Mouse (Mus musculus) liver, embryonic 12.5 days (tissue): Measurements from ENCODE around the gene Ift81. TPM values are rescaled to one million over a fixed set of nuclear protein-coding genes. Genes with fewer than 3 reads are reported as not detected.
"Not testable (repeated sequence)": the region's sequence is repeated elsewhere in the genome, so short reads cannot be mapped to it uniquely, and the experiment has no call there.

ENCODE experiments used
- ATAC-seq: fragments of 200-750 bp; cut with Nextera tagmentation; 2 replicates; pipeline ENCODE4 v1.8.0; 2017; ENCODE audit warnings: moderate number of reproducible peaks, mild to moderate bottlenecking, moderate library complexity
- H3K27ac ChIP-seq: fragments of 300-500 bp; sonication (generic); 2 replicates; pipeline ENCODE4 v1.5.1; 2016; ENCODE audit warnings: mild to moderate bottlenecking
- H3K27me3 ChIP-seq: fragments of 300-500 bp; sonication (generic); replicated peaks from 2 replicates; pipeline ENCODE4 v1.6.1; 2016; ENCODE audit warnings: mild to moderate bottlenecking, moderate library complexity
- H3K36me3 ChIP-seq: fragments of 300-500 bp; sonication (generic); 2 replicates; pipeline ENCODE4 v1.6.1; 2016; ENCODE audit warnings: mild to moderate bottlenecking, moderate library complexity
- H3K4me1 ChIP-seq: fragments of 300-500 bp; sonication (generic); 2 replicates; pipeline ENCODE4 v1.6.1; 2016
- H3K4me2 ChIP-seq: fragments of 300-500 bp; sonication (generic); 2 replicates; pipeline ENCODE4 v1.6.1; 2016; ENCODE audit warnings: mild to moderate bottlenecking, moderate library complexity
- H3K4me3 ChIP-seq: fragments of 300-500 bp; sonication (generic); 2 replicates; pipeline ENCODE4 v1.5.1; 2016; ENCODE audit warnings: mild to moderate bottlenecking, moderate library complexity
- H3K9ac ChIP-seq: fragments of 300-500 bp; sonication (generic); 2 replicates; pipeline ENCODE4 v1.6.1; 2016; ENCODE audit warnings: mild to moderate bottlenecking, moderate library complexity
- H3K9me3 ChIP-seq: fragments of 300-500 bp; sonication (generic); replicated peaks from 2 replicates; pipeline ENCODE4 v1.6.1; 2016; ENCODE audit warnings: mild to moderate bottlenecking, moderate library complexity
- WGBS: fragments of 180-500 bp; shearing (Covaris S2); methylation state at CpG from one replicate; pipeline ENCODE4 v1.1.7; 2016; ENCODE audit not compliant: insufficient replicate concordance; 5-methylcytosine and 5-hydroxymethylcytosine counted together
- polyA plus RNA-seq: library from polyadenylated mRNA; unstranded; fragments of >200 nt; fragmentation: Nextera tagmentation; extraction: Ambion mirVana; gene quantifications from 2 replicates; pipeline ENCODE4 v1.2.1, GENCODE M21; 2016

Gene Ift81
- 4.6 and 7.0 TPM in 2 replicates for polyA plus RNA-seq

DNA sequence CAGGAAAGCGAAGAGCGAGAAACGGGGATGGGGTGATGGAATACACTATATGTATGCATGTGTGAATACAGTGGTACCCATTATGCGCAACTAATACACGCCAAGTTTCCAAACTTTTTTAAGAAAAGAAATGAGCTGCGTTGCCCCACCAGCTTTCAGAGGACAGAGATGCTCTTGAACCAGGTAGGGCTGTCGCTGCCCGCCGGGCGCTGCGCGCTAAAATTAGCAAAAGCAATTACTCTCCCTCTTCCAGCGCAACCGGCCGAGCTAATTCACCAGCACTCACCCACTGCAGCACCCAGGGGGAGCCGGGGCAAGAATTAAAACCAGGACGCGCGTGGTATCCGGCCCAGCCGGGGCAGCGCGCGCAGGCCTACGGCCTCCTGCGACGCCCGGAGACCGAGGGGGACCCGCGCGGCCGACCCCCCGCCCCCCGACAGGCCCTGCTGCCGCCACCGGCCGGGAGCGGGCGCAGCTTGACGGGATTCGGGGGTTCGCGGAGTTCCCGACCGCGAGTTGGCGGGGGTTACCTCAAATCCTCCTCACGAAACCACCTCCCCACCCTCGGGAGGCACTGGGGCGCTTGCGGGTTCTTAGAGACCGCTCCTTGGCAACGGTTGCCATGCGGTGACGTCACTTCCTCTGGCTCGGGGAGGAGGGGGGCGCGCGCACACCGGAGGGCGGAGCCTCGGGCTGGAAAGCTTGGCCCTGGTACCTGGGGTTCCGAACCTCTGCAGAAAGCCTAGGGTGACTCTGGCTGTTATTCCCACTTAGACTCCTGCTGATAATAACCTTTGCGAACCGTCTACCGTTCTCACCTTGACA lies at the start of gene Ift81:
Ift81 (minus strand) TSS at position 611 of the 825 bp plus-strand sequence.
- WGBS: 6% methylated on average over 67 of the region's 67 CpGs
- Histone ChIP-seq H3K27me3 (peaks cover 19% of the 10 kb centered on the region), H3K9ac (peak within 1 kb of the TSS; percentile 68), H3K9me3 (no peaks in the 10 kb centered on the region), H3K36me3 (no peaks in the 10 kb centered on the region), H3K27ac (no peak within 1 kb of the TSS), H3K4me3 (peak within 1 kb of the TSS; percentile 69), H3K4me2 (peak within 1 kb of the TSS; percentile 98), H3K4me1 (peaks cover 13% of the 10 kb centered on the region)
- ATAC-seq: peak; percentile 90

DNA sequence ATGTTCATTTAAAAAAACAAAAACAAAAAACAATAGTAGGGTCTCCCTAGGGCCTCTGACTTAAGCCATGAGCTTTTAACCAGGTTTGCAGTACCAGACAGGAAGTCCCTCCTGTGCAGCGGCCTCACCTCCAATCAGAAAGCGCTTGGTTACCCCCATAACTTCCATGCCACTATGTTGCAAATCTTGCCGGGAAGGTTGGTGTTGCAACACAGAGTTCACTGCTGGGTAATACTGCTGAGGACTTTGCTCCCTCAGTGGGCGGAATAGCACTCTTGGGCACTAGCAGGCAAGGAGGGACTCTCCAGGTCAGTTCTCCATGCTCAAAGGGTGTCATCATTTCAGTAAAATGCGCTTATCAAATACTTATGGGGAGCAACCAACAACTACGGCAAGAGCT lies 48.2 kb upstream of the Ift81 start:
- Histone ChIP-seq H3K9me3 (no peaks in the 10 kb centered on the region), H3K4me2 (no peak overlapping the region), H3K27ac (no peak overlapping the region), H3K27me3 (no peaks in the 10 kb centered on the region), H3K36me3 (no peaks in the 10 kb centered on the region), H3K9ac (no peak overlapping the region), H3K4me1 (no peaks in the 10 kb centered on the region), H3K4me3 (no peak overlapping the region)
- WGBS: 78% methylated on average over 6 of the region's 6 CpGs
- ATAC-seq: no peak

DNA sequence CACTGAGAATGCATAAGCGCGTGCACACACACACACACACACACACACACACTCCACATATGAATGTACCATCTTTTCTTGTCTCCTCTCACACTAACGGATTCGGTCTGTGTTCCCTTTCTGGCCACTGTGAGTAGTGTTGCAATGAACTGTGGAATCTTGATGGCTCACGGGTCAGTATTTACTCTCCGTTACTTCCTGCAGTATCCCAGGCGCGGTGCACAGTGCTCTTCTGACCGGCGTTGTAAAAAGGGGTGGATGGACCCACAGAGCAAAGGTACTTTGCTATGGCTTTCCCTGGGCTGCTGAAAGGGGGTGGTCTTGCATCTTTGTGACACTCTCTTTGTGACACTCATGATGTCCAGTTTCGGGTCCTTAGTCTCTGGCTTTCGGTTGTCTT lies 42.5 kb upstream of the Ift81 start:
- H3K4me3 ChIP-seq: no peak overlapping the region
- 0 out of 2 replicates have a peak, but pooled peaks cover 4% of the 10 kb centered on the region for H3K27me3 ChIP-seq
- no peak overlapping the region for H3K4me2 ChIP-seq
- H3K9me3 ChIP-seq: no peaks in the 10 kb centered on the region
- ATAC-seq: no peak
- H3K27ac ChIP-seq: no peak overlapping the region
- H3K4me1 ChIP-seq: peaks cover 31% of the 10 kb centered on the region
- WGBS: 80% methylated on average over 12 of the region's 12 CpGs
- H3K9ac ChIP-seq: no peak overlapping the region
- H3K36me3 ChIP-seq: no peaks in the 10 kb centered on the region

DNA sequence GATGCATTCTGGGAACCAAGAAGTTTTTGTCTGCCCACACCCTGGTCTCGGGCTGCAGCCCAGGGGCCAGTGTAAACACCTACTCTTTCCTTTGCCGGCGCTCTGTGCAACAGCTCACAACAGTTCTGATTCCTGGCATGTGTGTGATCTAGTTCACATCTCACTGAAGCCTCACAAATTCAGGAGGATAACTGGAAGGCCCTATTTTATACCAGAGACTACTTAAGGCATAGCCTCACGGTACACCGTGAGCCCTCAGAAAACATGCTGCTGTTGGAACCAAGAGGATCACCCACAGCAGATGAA lies 39.9 kb upstream of the Ift81 start:
- no peak overlapping the region for H3K27ac ChIP-seq
- H3K9me3 ChIP-seq: no peaks in the 10 kb centered on the region
- no peak overlapping the region for H3K4me3 ChIP-seq
- no peak overlapping the region for H3K9ac ChIP-seq
- H3K27me3 ChIP-seq: 0 out of 2 replicates have a peak, but pooled peaks cover 14% of the 10 kb centered on the region
- H3K4me1 ChIP-seq: peaks cover 51% of the 10 kb centered on the region
- no peak overlapping the region for H3K4me2 ChIP-seq
- no peaks in the 10 kb centered on the region for H3K36me3 ChIP-seq
- WGBS: 66% methylated on average over 5 of the region's 5 CpGs
- no peak for ATAC-seq

DNA sequence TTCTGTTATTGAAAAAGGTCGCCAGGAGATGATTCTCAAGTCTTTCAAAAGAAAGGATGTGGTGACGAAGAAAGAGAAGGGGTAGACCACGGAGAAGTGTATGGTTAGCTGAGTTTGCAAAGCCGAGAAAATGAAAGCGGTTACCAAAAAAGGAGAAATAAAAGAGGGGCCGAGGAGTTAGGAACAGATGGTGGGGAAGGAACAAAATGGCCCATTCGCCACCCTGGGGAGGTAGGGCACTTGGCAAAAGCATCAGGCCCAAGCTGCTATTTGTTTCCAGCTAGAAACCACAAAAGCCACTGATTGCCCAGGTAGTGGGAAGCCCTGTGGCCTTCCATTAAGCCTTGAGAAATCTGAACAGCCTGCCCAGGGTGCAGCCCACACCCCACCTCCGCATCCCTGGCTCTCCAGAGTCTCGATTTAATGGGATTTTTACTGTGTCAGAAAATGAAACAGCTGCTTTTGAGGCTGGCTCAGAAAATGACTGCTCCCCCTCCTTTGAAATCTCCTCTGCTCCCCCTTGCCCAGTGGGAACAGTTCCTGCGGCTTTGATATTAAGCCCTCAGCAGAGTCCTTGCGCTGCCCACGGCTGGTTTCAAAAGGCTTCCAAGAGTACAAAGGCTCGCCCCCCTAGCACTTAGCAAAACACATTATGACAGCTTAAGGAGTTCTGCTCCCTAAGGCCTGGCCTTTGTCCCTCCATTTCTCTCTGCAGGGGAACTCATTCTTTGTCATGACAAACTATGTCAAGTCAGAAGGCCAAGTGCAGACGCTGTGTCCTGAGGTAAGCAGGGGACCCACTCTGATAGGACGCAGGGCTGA lies 39.3 kb upstream of the Ift81 start:
- Histone ChIP-seq H3K4me2 (no peak overlapping the region; the same call in 1 of the 2 replicates), H3K9ac (no peak overlapping the region), H3K4me1 (peaks cover 51% of the 10 kb centered on the region), H3K9me3 (no peaks in the 10 kb centered on the region), H3K36me3 (no peaks in the 10 kb centered on the region), H3K27ac (peak overlapping the region; percentile 8; the same call in 1 of the 2 replicates), H3K27me3 (peaks cover 17% of the 10 kb centered on the region), H3K4me3 (no peak overlapping the region)
- 46% methylated on average over 15 of the region's 15 CpGs for WGBS
- ATAC-seq: no peak

DNA sequence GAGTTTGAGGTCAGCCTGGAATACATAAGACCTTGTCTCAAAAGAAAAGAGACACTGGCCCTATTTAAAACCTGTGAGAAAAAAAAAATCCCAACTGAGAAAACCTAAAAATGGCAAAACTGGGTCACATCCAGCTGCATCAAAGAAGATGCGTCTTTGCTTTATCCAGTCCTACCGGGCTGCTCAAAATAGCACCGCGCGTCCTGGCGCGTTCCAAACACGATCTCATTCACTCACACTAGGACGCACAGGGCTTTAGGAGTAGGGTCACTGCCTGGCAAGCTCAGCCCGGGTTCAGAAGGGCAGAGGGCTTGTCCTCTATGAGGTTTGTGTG lies 38.8 kb upstream of the Ift81 start:
- Histone ChIP-seq H3K27ac (peak overlapping the region; percentile 8; the same call in 1 of the 2 replicates), H3K9me3 (no peaks in the 10 kb centered on the region), H3K9ac (no peak overlapping the region), H3K4me1 (peaks cover 51% of the 10 kb centered on the region), H3K27me3 (peaks cover 23% of the 10 kb centered on the region), H3K36me3 (no peaks in the 10 kb centered on the region), H3K4me2 (peak overlapping the region; percentile 50), H3K4me3 (no peak overlapping the region)
- no peak for ATAC-seq
- 48% methylated on average over 10 of the region's 10 CpGs for WGBS

DNA sequence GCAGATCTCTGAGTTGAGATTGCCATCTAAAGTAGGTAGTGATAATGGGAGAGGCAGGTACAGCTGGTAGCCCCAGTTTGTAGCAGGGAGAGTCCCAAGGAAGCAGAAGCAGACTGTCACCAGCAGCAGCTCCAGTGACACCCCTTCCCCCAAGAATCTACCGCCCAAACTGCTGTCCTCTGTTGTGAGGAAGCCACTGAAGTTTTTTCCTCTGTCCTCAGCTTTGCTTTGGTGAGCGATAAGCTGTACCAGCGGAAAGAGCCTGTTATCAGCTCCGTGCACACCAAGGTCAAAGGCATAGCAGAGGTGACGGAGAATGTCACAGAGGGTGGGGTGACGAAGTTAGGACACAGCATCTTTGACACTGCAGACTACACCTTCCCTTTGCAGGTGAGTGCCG lies 38.2 kb upstream of the Ift81 start:
- H3K9ac ChIP-seq: no peak overlapping the region
- peak overlapping the region; percentile 68 for H3K27ac ChIP-seq
- ATAC-seq: peak; percentile 92
- no peaks in the 10 kb centered on the region for H3K9me3 ChIP-seq
- peaks cover 52% of the 10 kb centered on the region for H3K4me1 ChIP-seq
- H3K27me3 ChIP-seq: peaks cover 24% of the 10 kb centered on the region
- no peak overlapping the region for H3K4me3 ChIP-seq
- H3K4me2 ChIP-seq: peak overlapping the region; percentile 50
- no peaks in the 10 kb centered on the region for H3K36me3 ChIP-seq
- WGBS: 7% methylated on average over 7 of the region's 7 CpGs

DNA sequence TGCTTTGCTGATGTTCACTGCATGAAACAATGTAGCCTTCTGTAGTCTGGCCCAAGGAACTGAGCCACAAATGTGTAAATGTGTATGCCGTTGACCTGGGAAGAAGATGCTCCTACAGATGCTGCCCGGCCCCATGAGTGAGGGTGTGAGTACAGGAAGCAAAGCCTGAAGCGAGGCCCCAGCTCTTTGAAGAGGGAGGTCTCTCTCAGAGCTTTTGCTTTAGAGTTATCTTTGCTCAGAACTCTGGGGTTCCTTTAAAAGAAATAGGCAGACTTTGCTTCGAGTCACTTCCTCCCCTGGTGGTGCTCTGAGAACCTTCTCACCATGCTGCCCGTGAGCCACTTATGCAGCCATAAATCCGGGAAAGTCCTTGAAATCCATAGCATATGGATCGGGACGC lies 35.8 kb upstream of the Ift81 start:
- WGBS: 44% methylated on average over 8 of the region's 8 CpGs
- H3K4me2 ChIP-seq: no peak overlapping the region
- H3K4me1 ChIP-seq: peaks cover 75% of the 10 kb centered on the region
- no peaks in the 10 kb centered on the region for H3K9me3 ChIP-seq
- no peak overlapping the region for H3K9ac ChIP-seq
- peaks cover 32% of the 10 kb centered on the region for H3K27me3 ChIP-seq
- no peaks in the 10 kb centered on the region for H3K36me3 ChIP-seq
- H3K4me3 ChIP-seq: no peak overlapping the region
- H3K27ac ChIP-seq: no peak overlapping the region
- ATAC-seq: no peak

DNA sequence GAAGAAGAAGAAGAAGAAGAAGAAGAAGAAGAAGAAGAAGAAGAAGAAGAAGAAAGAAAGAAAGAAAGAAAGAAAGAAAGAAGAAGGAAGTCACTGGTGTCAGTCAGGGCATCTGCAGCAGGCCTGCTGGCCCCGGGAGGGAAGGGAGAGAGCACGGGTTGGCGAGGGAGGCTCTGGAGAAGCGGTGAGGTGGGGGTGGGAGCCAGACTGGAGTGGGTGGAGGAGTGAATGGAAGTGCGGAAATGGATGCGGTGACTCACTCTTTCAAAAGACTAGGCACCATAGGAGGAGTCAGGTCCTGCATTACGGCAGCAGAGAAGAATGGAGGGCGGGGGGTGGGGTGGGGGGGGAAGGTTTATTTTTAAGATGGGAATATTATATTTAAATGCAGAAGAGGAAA lies 34.9 kb upstream of the Ift81 start:
- Histone ChIP-seq H3K27ac (no peak overlapping the region), H3K36me3 (no peaks in the 10 kb centered on the region), H3K9ac (no peak overlapping the region), H3K4me1 (peaks cover 75% of the 10 kb centered on the region), H3K4me2 (no peak overlapping the region), H3K4me3 (no peak overlapping the region), H3K27me3 (peaks cover 32% of the 10 kb centered on the region), H3K9me3 (no peaks in the 10 kb centered on the region)
- ATAC-seq: no peak
- 42% methylated on average over 8 of the region's 8 CpGs for WGBS

DNA sequence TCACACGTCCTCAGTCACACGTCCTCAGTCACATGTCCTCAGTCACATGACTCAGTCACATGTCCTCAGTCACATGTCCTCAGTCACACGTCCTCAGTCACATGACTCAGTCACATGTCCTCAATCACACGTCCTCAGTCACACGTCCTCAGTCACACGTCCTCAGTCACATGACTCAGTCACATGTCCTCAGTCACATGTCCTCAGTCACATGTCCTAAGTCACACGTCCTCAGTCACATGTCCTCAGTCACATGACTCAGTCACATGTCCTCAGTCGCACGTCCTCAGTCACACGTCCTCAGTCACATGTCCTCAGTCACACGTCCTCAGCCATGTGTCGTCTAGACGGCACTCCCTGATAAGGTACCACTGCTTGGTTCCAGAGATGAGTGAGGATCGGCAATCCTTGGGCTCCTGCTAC lies 33.6 kb upstream of the Ift81 start:
- not testable (repeated sequence) for H3K36me3 ChIP-seq, H3K9ac ChIP-seq
- WGBS: 77% methylated on average over 14 of the region's 14 CpGs

DNA sequence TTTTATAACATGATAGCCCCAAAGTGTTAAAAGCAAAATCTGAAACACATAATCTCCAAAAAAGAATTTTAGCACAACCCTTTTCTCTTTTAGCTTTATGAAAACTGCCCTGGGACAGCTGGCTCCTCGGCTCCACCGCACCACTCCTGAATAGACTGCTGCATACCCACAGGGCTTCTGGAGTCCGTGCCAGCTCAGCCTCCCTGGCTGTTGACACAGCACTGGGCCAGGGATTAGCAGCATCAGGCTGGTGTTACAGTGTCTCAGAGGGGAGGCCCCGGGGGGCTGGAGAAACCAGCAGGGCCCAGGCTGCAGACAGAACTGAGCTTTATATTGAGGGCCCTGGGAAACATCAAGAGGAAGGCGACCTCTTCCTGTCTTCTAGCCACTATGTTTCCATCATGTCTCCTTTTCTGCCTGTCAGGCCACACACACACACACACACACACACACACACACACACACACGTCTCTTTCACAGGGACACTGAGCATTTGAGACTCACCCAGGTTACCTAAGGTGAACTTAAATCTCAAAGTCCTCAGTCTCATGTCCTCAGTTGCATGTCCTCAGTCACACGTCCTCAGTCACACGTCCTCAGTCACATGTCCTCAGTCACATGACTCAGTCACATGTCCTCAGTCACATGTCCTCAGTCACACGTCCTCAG lies 33.1 kb upstream of the Ift81 start:
- 61% methylated on average over 9 of the region's 9 CpGs for WGBS
- H3K27ac ChIP-seq: no peak overlapping the region
- H3K9ac ChIP-seq: no peak overlapping the region
- no peak overlapping the region for H3K4me3 ChIP-seq
- ATAC-seq: no peak
- no peak overlapping the region for H3K4me2 ChIP-seq
- H3K9me3 ChIP-seq: no peaks in the 10 kb centered on the region
- H3K4me1 ChIP-seq: peaks cover 67% of the 10 kb centered on the region
- no peaks in the 10 kb centered on the region for H3K36me3 ChIP-seq
- peaks cover 39% of the 10 kb centered on the region for H3K27me3 ChIP-seq

More for the DNA sequence above, 33.6 kb upstream of the Ift81 start:
- not testable (repeated sequence) for H3K4me3 ChIP-seq, H3K4me2 ChIP-seq, H3K9me3 ChIP-seq, ATAC-seq, H3K27ac ChIP-seq
- peaks cover 39% of the 10 kb centered on the region for H3K27me3 ChIP-seq
- peaks cover 72% of the 10 kb centered on the region for H3K4me1 ChIP-seq

DNA sequence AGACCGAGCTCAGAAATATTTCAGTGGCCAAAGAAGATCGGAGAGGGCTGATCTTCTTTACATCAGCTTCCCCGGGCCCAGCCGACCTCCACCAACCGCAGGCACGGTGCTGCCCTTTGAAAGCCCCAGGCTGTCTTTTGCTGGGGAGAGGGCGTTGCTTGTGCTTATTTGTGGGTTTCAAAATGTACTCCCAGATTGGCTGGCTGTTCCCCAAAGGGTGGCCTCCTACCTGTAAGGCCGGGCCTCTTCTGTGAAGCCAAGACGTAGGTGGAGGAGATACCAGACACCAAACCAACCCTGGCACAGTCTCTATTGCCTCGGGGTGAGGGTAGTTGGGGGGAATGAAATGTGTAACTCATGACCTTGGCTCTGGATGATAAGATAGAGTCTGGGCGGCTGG lies 31.7 kb upstream of the Ift81 start:
- Histone ChIP-seq H3K4me3 (no peak overlapping the region), H3K27ac (no peak overlapping the region), H3K4me1 (peaks cover 55% of the 10 kb centered on the region), H3K27me3 (peaks cover 42% of the 10 kb centered on the region), H3K9me3 (no peaks in the 10 kb centered on the region), H3K4me2 (no peak overlapping the region), H3K36me3 (no peaks in the 10 kb centered on the region), H3K9ac (no peak overlapping the region)
- no peak for ATAC-seq
- 57% methylated on average over 11 of the region's 11 CpGs for WGBS
